Mouse (Mus musculus): ENCODE results near the gene Ina. TPM values are rescaled to one million over a fixed set of nuclear protein-coding genes. Genes with fewer than 3 reads are reported as not detected.
"Not testable (repeated sequence)": the region's sequence is repeated elsewhere in the genome, so short reads cannot be mapped to it uniquely, and the experiment has no call there.

Gene Ina
- total and polyA plus RNA-seq, 3 experiments, result not detected

- TF ChIP-seq E2F4 (IDR thresholded peaks at IDR 0.05; ENCODE audit: borderline replicate concordance, low read depth, low read length), result no peak
- TF ChIP-seq ELF1 (IDR thresholded peaks at IDR 0.05; ENCODE audit: low read depth, low read length), result peak; percentile 29; the same call in 1 of the 2 replicates
- 0 out of 2 replicates have a peak, but pooled peaks have one; percentile 26 for TF ChIP-seq MEF2A (IDR thresholded peaks at IDR 0.05; ENCODE audit: extremely low read depth, insufficient replicate concordance, low read depth, low read length, poor library complexity, severe bottlenecking)
- TF ChIP-seq POLR2AphosphoS2 (IDR thresholded peaks at IDR 0.05; ENCODE audit: low read length), result peak; percentile 62; the same call in 1 of the 2 replicates
- no peak for TF ChIP-seq KAT2A (conservative IDR thresholded peaks at IDR 0.05; ENCODE audit: low read depth, low read length)
- TF ChIP-seq MXI1 (IDR thresholded peaks at IDR 0.05; ENCODE audit: low read depth, low read length), result peak; percentile 59; the same call in 1 of the 2 replicates
- TF ChIP-seq RCOR1 (IDR thresholded peaks at IDR 0.05; ENCODE audit: low read depth, low read length), result peak; percentile 75
- no peak for TF ChIP-seq ZMIZ1 (IDR thresholded peaks at IDR 0.05; ENCODE audit: low read depth, low read length)
- peak; percentile 21 for TF ChIP-seq HCFC1 (IDR thresholded peaks at IDR 0.05; ENCODE audit: low read depth, low read length)
- peak; percentile 59 to 82 for TF ChIP-seq POLR2A (IDR thresholded peaks at IDR 0.05; ENCODE audit: control insufficient read depth in 1 of 2, insufficient read depth in 1 of 2, low read depth in 1 of 2, low read length in 2 of 2, poor library complexity in 1 of 2)
Measured at GRCm38 (mm10) chr19:46989479-46990152, 24.9 kb upstream of the Ina start (continued).

- peak overlapping the region; percentile 50 to 51 for H3K4me3 ChIP-seq (ENCODE audit: control insufficient read depth in 1 of 2, insufficient read depth in 1 of 2, low read depth in 2 of 2, low read length in 2 of 2)
- no peak for DNase-seq (ENCODE audit: low read depth, low spot score)
- H3K27me3 ChIP-seq (ENCODE audit: control insufficient read depth in 1 of 2, insufficient read depth in 2 of 2, low read length in 2 of 2), result no peaks in the 10 kb centered on the region
- peak overlapping the region; percentile 98 for H3K27ac ChIP-seq (ENCODE audit: control insufficient read depth, low read depth, low read length)
- H3K9me3 ChIP-seq (replicated peaks; ENCODE audit: insufficient read depth, low read length), result no peaks in the 10 kb centered on the region
- peak overlapping the region; percentile 72 for H3K9ac ChIP-seq (ENCODE audit: control insufficient read depth, low read depth, low read length, poor library complexity, severe bottlenecking)
- peaks cover 0 to 29% of the 10 kb centered on the region in 2 experiments; a peak in 2 of 4 replicates for H3K36me3 ChIP-seq (ENCODE audit: control insufficient read depth in 1 of 2, insufficient read depth in 2 of 2, low read length in 2 of 2)
- TF ChIP-seq MXI1 (IDR thresholded peaks at IDR 0.05; ENCODE audit: low read depth, low read length) (peak; percentile 83), CHD1 (IDR thresholded peaks at IDR 0.05; ENCODE audit: low read depth, low read length) (peak; percentile 95; the same call in 1 of the 2 replicates), RCOR1 (IDR thresholded peaks at IDR 0.05; ENCODE audit: low read depth, low read length) (no peak), MAFK (IDR thresholded peaks at IDR 0.05; ENCODE audit: borderline replicate concordance, low read depth, low read length) (0 out of 2 replicates have a peak, but pooled peaks have one; percentile 12)
- peaks cover 16 to 38% of the 10 kb centered on the region in 2 experiments for H3K4me1 ChIP-seq (ENCODE audit: control insufficient read depth in 1 of 2, insufficient read depth in 2 of 2, low read length in 2 of 2)
- peaks cover 2% of the 10 kb centered on the region; the same call in 1 of the 2 replicates for H3K79me2 ChIP-seq (ENCODE audit: control insufficient read depth, insufficient read depth, low read length, poor library complexity)
Measured at GRCm38 (mm10) chr19:46990153-46990518, 24.4 kb upstream of the Ina start.

DNA sequence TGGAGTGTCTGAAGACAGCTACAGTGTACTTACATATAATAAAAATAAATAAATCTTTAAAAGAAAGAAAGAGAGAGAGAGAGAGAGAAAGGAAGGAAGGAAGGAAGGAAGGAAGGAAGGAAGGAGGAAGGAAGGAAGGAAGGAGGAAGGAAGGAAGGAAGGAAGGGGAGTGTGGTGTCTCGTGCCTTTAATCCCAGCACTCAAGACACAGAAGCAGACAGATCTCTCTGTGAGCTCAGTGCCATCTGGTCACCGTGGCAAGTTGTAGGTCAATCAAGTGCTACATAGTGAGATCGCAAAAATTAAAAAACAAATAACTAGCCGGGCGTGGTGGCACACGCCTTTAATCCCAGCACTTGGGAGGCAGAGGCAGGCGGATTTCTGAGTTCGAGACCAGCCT, 23.9 kb upstream of the Ina start:
- TF ChIP-seq MXI1 (IDR thresholded peaks at IDR 0.05; ENCODE audit: low read depth, low read length) (0 out of 2 replicates have a peak, but pooled peaks have one; percentile 11), TBP (IDR thresholded peaks at IDR 0.05; ENCODE audit: low read depth, low read length) (0 out of 2 replicates have a peak, but pooled peaks have one; percentile 45), CTCF (IDR thresholded peaks at IDR 0.05 in 2 of 3, conservative IDR thresholded peaks at IDR 0.05 in 1 of 3; ENCODE audit: control insufficient read depth in 1 of 3, insufficient read depth in 1 of 3, low read depth in 2 of 3, low read length in 3 of 3, poor library complexity in 1 of 3, severe bottlenecking in 1 of 3) (peak in 1 of 3 experiments; percentile 10; a peak in 1 of 6 replicates), RAD21 (IDR thresholded peaks at IDR 0.05; ENCODE audit: low read depth, low read length) (peak; percentile 38; the same call in 1 of the 2 replicates), BHLHE40 (IDR thresholded peaks at IDR 0.05; ENCODE audit: borderline replicate concordance, low read depth, low read length) (0 out of 2 replicates have a peak, but pooled peaks have one; percentile 52), SMC3 (IDR thresholded peaks at IDR 0.05; ENCODE audit: low read depth, low read length) (peak; percentile 38)
- not testable (repeated sequence) for H3K9me3 ChIP-seq (replicated peaks; ENCODE audit: insufficient read depth, low read length); H3K27me3 ChIP-seq (ENCODE audit: control insufficient read depth in 1 of 2, insufficient read depth in 2 of 2, low read length in 2 of 2); H3K79me2 ChIP-seq (ENCODE audit: control insufficient read depth, insufficient read depth, low read length, poor library complexity)
- Histone ChIP-seq H3K27ac (ENCODE audit: control insufficient read depth, low read depth, low read length) (peak overlapping the region; percentile 48), H3K4me3 (ENCODE audit: control insufficient read depth in 1 of 2, insufficient read depth in 1 of 2, low read depth in 2 of 2, low read length in 2 of 2) (peak overlapping the region; percentile 36 to 39), H3K9ac (ENCODE audit: control insufficient read depth, low read depth, low read length, poor library complexity, severe bottlenecking) (peak overlapping the region; percentile 33), H3K36me3 (ENCODE audit: control insufficient read depth in 1 of 2, insufficient read depth in 2 of 2, low read length in 2 of 2) (peaks cover 0 to 24% of the 10 kb centered on the region in 2 experiments; a peak in 2 of 4 replicates), H3K4me1 (ENCODE audit: control insufficient read depth in 1 of 2, insufficient read depth in 2 of 2, low read length in 2 of 2) (peaks cover 13 to 33% of the 10 kb centered on the region in 2 experiments)
- peak; percentile 79 for DNase-seq (ENCODE audit: low read depth, low spot score)

All from MEL (cell line).